Mouse (Mus musculus) thymus, adult 2 months (tissue): ENCODE data around the gene Asb13.

Experiments
- CTCF ChIP-seq: fragments of 200-500 bp; IDR thresholded peaks from 2 replicates; pipeline ENCODE4 v1.5.1; 2012; ENCODE audit warnings: mild to moderate bottlenecking, control low read depth, low read length, moderate library complexity, borderline replicate concordance; ENCODE audit not compliant: control insufficient read depth, poor library complexity, insufficient read depth; ENCODE audit errors: extremely low read depth
- POLR2A ChIP-seq: fragments of 200-500 bp; IDR thresholded peaks from 2 replicates; pipeline ENCODE4 v1.6.1; 2012; ENCODE audit warnings: mild to moderate bottlenecking, low read length, control low read depth, moderate library complexity; ENCODE audit not compliant: control insufficient read depth, poor library complexity, insufficient read depth; ENCODE audit errors: extremely low read depth

GRCm38 (mm10) chr13:3650569-3650968, 16.7 kb downstream of the Asb13 start:
- TF ChIP-seq CTCF (no peak), POLR2A (no peak)
